Mouse (Mus musculus): Measurements from ENCODE around the gene Actg1.

Actg1 gene

DNA sequence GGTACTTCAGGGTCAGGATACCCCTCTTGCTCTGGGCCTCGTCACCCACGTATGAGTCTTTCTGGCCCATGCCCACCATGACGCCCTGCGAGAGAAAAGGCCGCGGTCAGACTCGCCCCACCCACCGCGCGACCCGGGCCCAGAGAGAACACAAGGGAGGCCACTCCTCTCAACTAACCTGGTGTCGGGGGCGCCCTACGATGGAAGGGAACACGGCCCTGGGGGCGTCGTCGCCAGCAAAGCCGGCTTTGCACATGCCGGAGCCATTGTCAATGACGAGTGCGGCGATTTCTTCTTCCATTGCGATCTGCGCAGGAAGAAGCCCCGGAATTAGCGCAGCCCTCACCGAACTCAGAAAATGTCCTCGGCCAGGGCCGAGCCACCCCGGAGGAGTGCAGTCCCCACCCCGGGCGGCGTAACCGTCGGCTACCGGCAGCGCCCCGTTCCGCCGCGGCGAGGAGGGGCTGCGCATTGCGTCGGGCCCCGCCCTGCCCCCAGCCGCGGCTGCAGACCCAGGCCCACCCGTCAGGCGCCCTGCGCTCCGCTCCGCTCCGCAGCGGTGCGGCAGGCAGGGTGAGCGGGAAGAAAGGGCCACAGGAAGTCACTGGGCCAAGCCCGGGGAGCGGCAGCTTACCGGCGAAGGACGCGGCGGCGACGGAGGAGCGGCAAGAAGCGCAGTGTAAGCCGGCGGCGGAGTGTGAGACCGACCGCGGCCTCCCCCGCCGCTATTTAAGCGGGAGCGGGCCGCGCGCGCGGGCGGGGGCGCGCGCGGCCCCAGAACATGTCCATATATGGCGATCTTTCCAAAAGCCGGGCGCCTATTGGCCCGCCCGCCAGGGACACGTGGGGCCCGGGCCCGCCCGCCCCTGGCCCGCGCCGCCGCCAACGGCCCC lies at the start of gene Actg1:
Gene Actg1 (minus strand): TSS at position 752 of the 893 bp plus-strand sequence.
- peak; percentile 93 for DNase-seq (ENCODE audit: low read depth, low spot score)

DNA sequence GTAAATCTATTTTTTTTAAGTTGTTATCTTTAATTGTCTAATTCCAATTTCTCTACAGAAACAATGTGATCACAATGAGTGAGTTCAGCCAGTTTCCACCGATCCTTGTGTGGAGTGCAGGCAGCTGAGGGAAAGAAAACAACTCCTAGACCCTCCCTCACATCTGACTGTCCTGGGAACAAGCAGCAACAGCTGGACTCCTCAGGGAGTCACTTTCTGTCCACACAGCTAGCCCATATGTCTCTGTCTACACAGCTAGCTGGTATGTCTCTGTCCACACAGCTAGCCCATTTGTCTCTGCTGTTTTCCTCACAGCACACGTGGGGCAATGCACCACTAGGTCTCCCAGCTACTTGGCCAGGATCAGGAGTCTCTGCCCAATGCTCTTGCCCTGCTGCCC lies 49.3 kb upstream of the Actg1 start:
- no peak for DNase-seq (ENCODE audit: low read depth, low spot score)

DNA sequence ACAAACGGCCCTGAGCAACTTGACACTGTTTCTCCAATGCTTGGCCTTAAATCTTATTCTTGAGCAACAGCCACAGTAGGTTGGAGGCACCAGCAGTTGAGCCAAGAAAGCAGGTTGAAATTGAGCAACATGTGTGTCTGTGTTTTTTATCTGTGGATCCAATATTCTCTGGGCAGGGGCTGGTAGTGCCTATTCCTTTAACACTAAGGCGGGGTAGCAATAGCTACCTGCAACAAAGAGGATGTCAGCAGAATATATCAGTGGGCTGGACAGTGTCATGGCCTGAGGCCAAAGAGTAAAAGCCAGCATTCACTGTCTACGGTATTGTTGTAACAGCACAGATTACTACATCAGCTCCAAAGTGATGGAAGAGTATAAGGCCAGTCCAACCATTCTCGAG lies 47.3 kb upstream of the Actg1 start:
- DNase-seq (ENCODE audit: low read depth, low spot score), result no peak

DNA sequence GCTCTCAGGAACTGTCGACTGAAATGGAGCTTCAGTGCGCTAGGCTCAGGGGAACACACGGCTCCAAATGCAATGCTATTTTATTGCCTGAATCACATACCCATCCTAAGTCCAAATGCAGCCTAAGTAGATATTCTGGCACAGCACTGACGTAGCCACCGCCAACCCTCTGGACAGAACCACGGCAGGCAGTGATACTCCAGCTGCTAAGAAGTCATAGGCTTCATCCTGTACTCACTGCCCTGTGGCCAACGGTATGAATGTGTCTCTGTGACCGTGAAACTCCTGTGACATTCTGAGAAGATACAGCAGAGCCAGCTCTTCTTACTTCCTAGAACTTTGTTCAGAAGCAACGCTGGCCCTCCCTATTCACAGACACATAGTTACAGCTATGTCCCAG lies 40.2 kb upstream of the Actg1 start:
- no peak for DNase-seq (ENCODE audit: low read depth, low spot score)

DNA sequence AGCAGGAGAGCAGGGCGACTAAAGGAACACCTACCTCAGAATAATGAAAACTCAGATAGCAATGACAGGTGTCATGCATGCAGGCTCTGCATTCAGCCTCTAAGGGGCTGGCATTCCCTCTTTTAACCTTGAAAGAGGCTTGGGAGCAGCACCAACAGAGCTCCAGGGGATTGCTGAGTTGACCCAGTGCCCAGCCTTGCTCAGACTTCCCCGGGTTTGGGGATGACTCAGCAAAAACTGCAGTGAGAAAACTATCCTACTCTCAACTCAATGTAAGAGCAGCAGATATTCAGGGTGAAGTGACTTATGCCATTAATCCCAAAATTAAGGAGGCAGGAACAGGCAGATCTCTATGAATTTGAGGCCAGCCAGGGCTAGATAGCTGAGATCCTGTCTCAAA lies 38.8 kb upstream of the Actg1 start:
- no peak for DNase-seq (ENCODE audit: low read depth, low spot score)

DNA sequence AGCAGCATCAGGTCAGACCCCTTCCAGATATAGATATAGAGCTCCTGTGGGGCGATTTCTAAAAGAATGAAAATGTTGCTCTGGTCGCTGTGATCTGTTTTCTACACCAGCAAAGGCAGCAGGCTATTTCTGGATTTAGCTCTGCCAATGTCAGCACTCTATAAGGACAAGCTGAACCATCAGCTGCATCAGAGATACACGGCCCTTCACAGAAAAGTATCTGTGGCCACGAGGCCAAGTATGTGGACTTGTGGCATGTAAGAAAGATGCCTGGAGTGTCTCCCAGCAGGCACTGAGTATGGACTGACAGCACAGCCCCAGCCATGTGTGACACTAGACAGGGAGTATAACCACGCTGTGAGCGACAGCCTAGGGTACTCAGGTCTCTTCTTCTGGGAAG lies 38.3 kb upstream of the Actg1 start:
- no peak for DNase-seq (ENCODE audit: low read depth, low spot score)

DNA sequence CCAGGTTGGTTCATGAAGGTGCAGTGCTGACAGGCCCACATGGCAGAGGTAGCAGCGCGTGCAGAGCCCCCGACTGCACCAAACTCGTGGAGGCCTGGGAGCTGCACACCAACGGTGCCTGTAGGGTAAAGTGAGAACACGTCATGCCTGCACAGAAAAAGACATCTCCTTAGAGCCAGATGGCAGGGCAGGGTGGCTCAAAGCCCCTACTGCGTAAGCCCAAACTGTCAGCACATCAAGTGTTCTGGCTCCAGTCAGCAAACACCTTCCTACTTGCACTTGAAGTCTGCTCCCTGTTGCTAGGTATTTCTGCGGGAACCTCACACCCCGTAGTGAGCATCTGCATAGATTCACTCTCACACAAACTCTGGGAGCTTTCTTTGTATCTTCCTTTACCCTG lies 34.2 kb upstream of the Actg1 start:
- DNase-seq (ENCODE audit: low read depth, low spot score), result no peak

DNA sequence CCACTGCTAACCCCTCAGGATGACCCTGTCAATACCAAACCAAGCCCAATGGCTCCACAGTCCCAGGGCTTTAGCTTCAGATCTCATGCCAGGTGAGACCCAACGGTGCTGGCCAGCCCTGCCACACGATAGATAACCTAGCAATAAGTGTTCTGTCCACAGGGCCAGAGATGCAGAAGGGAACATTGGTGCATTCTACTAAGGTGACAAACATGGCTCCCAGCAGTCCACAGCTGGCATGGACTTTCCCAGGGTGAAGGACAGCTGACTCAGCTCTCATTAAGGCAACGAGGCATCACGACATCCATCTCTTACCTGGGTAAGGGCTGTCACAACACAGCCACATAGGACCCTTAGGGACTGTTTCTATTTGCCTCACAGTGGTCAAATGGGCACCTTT lies 32.8 kb upstream of the Actg1 start:
- DNase-seq (ENCODE audit: low read depth, low spot score), result no peak

DNA sequence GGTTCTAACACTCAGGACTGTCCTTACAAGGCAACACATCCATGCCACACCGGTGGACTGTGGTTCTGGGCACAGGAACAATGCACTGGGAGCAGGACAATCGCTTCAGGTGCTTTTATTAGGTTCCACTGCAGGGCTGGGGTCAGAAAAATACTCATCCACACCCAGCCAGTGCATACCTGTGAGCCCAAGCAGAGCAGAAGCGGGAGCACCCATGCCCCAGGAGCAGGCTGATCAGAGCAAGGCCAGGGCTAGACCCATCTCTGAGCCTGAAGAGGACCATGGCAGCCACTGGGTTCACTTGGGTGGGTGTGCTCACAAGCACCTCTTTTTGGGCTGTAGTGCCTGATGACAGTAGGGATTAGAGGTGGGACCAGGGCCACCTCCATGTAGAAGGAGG lies 31.9 kb upstream of the Actg1 start:
- DNase-seq (ENCODE audit: low read depth, low spot score), result no peak

DNA sequence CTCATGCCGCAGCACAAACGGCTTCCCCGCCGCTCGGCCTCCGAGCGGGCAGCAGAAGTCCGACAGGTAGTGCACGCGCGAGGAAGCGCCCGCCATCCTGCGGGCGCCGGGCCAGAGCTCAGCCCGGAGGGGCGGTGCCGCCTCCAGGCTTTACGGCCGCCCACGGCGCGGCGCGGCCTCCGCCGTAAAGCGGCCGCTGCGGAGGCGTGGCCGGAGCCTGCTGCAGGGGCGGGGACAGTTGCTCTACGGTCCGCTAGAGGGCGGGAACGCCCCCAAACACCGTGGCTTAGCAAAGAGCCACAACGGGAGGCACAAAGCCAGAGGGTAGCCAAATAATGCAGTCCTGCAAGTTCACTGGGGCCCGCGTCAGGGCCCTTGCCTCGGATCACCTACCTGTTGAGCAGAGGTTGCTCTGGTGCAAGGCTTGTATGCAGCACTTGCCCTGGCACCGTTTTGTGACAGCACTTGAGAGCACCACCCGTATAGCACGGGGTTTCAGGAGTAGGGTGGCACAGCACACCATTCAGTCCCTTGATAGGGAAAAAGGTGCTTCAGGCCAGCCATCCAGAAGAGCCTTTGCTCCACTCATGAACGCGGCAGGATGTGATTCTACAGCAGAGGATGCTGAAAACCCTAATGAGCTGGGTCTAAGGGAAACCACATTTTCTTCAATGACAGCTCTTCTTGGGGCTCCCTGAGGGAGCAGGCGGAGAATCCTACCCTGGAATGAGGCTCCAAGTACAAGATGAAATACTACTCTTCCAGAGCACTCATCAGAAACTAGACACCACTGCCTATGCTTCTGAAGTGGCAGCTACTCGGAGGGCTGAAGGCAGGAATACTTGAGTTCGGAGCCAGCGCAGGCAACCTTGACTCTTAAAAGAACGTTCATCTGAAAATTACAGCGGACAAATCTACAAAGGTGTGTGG lies 30.5 kb upstream of the Actg1 start, which contains the start of gene Faap100:
Gene Faap100 (minus strand): TSS at position 154 of the 930 bp plus-strand sequence.
- peak; percentile 96 for DNase-seq (ENCODE audit: low read depth, low spot score)

DNA sequence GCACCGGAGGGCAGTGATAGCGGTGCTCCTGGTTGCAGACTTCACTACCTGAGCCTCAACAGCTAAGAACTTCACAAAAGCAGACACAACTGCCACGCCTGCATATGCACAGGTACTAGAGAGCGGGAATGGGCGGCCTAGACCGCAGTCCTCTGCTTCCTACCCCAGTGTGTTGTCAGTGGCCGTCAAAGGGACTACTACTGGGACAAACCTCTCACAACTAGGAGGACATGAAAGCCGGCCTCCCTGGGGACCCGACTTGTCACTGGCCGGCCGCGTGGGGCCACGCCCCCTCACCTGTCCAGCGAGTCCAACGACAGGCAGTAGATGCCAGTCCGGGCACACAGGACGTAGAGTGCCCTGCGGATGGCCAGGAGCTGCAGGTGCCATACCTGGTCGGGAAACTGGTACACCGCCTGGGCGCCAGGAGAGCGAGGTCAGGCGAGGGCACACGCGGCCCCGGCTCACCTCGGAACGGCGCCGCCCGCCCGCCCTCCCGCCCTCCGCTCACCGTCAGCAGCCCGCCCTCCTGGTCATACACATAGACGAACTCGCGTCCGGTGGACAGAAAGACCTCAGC lies 29.8 kb upstream of the Actg1 start:
- DNase-seq (ENCODE audit: low read depth, low spot score), result no peak

DNA sequence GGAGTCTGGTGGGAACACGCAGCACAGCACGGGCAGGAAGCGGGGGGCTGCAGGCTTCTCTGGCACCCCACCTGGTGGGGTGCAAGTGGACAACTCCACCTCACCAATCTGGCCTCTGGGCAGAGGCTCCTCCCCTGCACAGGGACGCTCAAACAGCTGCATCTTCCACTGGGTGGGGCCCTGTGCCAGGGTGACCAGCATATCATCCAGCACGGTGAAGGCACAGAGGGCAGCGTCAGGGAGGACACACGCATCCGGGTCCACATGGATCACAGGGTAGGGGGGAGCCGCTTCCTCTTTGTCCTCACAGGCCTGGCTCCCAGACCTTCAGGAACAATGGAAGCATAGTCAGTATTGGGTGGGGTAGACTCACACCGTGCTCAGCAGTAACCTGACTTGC lies 29.0 kb upstream of the Actg1 start:
- no peak for DNase-seq (ENCODE audit: low read depth, low spot score)

DNA sequence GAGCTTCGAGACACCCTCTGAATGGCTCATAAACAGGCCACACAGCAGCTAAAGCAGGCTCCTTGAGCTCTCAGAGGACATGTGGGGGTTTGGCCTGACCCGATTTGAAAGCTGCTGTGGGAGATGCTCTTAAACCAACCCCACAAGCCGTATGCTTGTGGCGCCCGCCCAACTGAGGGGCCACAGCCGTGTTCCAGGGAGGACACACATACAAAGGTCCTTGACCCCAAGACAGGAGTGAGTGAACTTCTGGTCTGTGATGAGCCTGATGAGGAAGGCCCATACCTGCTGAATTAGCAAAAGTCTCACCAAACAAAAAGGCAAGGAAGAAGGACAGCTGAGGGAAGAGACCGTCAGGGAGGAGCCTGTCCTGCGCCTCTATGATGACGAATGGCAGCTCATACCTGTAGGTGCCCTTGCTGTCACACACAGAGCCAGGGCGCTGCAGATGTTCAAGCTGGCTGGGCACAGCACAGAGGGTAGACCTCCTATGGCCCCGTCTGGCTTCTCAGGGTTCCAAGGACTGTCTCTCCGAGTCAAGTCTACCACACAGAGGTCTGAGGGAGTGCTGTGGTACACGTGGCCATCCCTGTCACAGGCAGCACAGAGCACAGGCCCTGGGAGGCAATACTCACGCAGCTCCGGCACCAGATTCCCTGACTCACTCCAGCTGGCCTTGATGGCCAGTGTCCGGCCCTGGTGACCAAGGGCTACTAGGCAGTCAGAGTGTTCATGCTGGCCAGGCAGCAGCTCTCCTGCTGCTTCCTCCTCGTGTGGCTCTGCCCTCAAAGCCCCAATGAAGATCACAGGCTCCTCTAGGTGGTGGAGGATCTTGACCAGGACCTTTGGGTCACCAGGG lies 28.2 kb upstream of the Actg1 start:
- DNase-seq (ENCODE audit: low read depth, low spot score), result no peak

DNA sequence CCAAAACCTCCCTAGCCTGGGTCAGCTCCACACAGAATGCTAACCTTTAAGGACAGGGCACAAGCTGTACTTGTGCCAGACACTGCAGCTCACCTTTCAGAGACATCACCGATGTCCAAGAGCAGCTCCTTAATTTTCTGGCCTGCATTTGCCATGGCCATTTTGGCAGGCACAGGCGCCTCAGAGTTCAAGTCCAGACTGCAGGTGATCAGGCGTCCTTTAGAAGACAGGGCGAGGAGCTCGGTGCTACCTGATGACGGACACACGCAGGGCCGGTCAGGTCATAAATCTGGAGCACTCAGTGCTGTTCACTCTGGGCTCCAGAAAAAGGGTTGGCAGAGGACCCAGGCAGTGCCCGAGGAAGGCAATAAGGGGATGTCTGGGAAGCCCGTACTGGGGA lies 27.0 kb upstream of the Actg1 start:
- DNase-seq (ENCODE audit: low read depth, low spot score), result no peak

DNA sequence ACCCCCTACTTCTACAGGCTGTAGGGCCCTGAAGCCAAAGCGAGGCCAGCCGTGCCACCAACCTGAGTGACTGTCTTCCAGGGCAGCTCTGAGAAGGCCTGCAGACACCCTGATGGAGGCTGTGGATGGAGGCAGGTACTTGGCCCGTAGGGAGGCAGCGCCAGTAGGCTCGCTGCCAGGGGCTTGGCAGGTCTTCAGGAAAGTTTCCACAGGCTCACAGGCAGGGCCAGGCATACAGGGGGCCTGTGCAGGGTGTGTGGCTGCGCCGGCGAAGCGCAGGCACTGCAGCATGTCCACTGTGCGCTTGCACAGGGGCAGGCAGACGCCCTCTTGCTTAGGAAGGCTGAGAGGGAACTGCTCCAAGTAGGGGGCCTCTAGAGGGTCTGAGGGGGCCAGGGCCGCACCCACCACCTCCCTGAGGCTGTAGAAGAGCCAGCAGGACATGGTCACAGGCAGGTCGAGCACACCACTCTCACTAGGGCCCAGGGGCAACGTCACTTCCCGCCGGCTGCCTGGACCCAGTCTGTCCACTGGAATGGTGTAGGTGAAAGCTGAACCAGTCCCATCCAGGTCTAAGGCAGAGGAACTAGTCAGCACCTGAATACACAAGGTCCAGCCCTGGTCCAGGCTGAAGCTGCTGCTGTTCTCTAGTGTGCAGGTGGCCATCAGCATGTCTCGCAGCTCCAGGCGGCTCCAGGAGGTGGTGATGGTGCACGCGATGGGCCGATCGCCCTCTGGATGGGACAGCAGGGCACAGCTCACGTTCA lies 25.7 kb upstream of the Actg1 start:
- DNase-seq (ENCODE audit: low read depth, low spot score), result no peak

DNA sequence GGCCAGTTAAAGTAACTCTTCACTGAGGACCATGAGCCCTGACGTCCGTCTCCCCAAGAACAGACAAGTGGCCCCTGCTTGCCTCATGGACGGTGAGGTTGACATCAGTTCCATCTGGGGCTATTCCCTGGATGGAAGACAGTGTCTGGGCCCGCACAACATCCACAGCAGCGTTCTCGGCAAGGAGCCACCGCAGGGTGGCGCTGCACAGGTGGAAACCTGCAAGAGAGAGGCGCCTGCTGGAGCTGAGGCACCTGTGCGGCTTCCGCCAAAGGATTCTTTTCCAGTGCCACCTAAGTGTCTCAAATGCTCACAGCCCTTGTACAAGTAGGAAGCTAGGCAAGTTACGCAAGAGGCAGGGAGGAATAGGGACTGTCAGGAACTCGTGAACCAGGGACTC lies 24.7 kb upstream of the Actg1 start:
- DNase-seq (ENCODE audit: low read depth, low spot score), result no peak

DNA sequence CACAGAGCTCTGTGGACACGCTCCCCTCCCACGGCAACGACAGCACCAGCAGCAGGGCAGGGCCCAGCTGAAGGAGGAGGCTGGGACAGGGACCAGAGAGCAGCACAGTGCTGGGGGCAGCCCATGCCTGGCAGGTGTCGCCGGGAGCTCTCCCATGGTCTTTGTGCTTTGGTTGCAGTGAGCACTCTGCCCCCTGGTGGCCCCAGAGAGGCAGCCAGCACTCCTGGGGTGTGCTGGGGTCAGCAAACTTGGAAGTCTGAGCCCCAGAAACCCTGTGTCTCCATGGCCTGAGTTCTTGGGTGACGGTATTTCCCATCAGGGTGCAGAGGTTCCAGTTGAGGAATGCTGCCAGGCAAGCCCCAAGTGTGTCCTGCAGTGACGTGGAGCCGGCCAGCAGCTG lies 21.3 kb upstream of the Actg1 start:
- DNase-seq (ENCODE audit: low read depth, low spot score), result peak; percentile 68

DNA sequence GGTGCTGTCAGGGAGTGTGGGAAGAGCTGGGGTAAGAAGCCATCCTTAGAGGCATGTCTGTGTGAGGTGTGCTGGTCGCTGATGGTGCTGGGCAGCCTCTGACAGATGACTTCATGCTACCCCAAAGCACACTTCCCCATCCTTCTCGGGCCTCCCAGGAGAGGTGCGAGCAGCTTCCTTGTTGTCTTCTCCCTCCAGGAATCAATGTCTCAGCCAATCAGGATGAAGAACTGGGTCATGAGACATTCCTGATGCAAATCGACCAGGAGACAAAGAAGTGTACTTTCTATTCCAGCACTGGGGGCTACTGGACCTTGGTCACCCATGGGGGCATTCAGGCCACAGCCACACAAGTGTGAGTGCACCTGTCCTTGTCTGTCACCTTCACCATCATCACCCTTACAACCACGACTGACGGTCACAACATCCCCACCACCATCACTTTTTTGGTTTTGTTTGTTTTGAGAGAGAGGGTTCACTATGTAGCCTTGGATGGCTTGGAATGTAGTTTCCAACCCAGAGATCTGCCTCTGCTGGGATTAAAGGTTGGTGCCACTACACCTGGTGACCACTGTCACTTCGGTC lies 18.2 kb upstream of the Actg1 start:
- no peak for DNase-seq (ENCODE audit: low read depth, low spot score)

DNA sequence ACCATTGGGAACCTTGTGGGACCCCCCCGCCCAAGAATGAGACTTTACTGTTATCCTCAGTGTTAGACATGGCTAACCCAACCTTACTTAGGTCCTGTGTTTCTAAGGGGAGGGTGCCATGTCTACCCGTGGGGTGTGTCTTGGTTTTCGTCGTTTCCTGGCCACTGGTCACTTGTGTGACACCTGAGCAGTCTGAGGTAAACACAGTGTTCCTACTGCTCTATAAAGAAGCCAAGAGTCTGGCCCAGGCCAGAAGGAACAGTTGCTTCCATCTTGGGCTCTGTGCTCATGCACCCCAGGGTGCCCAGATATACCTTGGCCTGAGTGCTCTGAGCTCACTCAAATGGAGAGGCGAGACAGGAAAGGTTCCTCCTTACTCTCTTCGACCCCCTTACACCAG lies 14.5 kb upstream of the Actg1 start:
- no peak for DNase-seq (ENCODE audit: low read depth, low spot score)

DNA sequence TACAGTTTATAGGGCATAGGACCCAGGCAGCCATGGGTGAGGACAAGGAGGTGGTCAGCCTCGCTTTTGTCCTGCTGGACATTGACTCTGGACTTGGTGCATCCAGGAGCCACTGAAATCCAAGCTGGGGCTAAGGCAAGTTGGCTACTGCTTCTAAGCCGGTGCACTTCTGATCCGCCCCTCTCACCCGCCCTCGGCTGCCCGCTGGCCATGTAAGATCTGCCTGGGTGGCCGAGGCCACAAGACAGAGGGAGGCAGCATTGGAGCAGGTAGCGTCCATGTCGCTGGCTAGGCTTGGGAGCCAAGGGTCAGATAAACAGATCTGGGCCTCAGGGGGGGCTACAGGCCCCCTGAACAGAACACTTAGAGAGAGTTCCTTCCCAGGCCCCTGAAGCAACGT lies 13.0 kb upstream of the Actg1 start, which contains the start of gene Fscn2:
Gene Fscn2 (plus strand): TSS at position 240 of the 400 bp plus-strand sequence.
- no peak for DNase-seq (ENCODE audit: low read depth, low spot score)
